Mouse (Mus musculus) MEL (cell line): ENCODE results near the gene Hcn3.

Source experiments
- CHD1 ChIP-seq: IDR thresholded peaks from 2 replicates; pipeline ENCODE4 v1.6.1; 2012; ENCODE audit warnings: low read depth, mild to moderate bottlenecking, inconsistent platforms, low read length, improper control_type of control experiment
- CTCF ChIP-seq, 3 experiments: IDR thresholded peaks in 2 of 3; conservative IDR thresholded peaks in 1 of 3; 2 replicates each; pipeline ENCODE4 v1.5.1; 2011 to 2012; ENCODE audit warnings: low read length in 3 of 3, low read depth in 2 of 3, mild to moderate bottlenecking in 2 of 3, improper control_type of control experiment in 1 of 3, inconsistent platforms in 1 of 3, mixed read lengths in 1 of 3, moderate library complexity in 1 of 3; ENCODE audit not compliant: control insufficient read depth in 1 of 3, insufficient read depth in 1 of 3, poor library complexity in 1 of 3, severe bottlenecking in 1 of 3
- ELF1 ChIP-seq: IDR thresholded peaks from 2 replicates; pipeline ENCODE4 v1.6.1; 2014; ENCODE audit warnings: low read depth, mild to moderate bottlenecking, inconsistent platforms, low read length, improper control_type of control experiment, moderate library complexity
- EP300 ChIP-seq, 2 experiments: IDR thresholded peaks; 2 replicates each; pipeline ENCODE4 v1.6.1; 2011; ENCODE audit warnings: improper control_type of control experiment in 2 of 2, low read length in 2 of 2, low read depth in 1 of 2, mild to moderate bottlenecking in 1 of 2
- ETS1 ChIP-seq: IDR thresholded peaks from 2 replicates; pipeline ENCODE4 v1.6.1; 2012; ENCODE audit warnings: low read depth, mild to moderate bottlenecking, inconsistent platforms, low read length, improper control_type of control experiment, moderate library complexity
- HCFC1 ChIP-seq: IDR thresholded peaks from 2 replicates; pipeline ENCODE4 v1.6.1; 2012; ENCODE audit warnings: low read depth, mild to moderate bottlenecking, inconsistent platforms, low read length, improper control_type of control experiment, moderate library complexity
- JUND ChIP-seq: IDR thresholded peaks from 2 replicates; pipeline ENCODE4 v1.6.1; 2011; ENCODE audit warnings: low read depth, mild to moderate bottlenecking, improper control_type of control experiment, low read length
- MAX ChIP-seq: IDR thresholded peaks from 2 replicates; pipeline ENCODE4 v1.6.1; 2011; ENCODE audit warnings: low read length, improper control_type of control experiment
- NELFE ChIP-seq: IDR thresholded peaks from 2 replicates; pipeline ENCODE4 v1.6.1; 2011; ENCODE audit warnings: low read depth, low read length, improper control_type of control experiment
- POLR2A ChIP-seq, 2 experiments: IDR thresholded peaks; 2 replicates each; pipeline ENCODE4 v1.6.1; 2011 to 2012; ENCODE audit warnings: low read length in 2 of 2, mild to moderate bottlenecking in 2 of 2, control low read depth in 1 of 2, improper control_type of control experiment in 1 of 2, low read depth in 1 of 2, moderate library complexity in 1 of 2; ENCODE audit not compliant: control insufficient read depth in 1 of 2, insufficient read depth in 1 of 2, poor library complexity in 1 of 2
- USF1 ChIP-seq: IDR thresholded peaks from 2 replicates; pipeline ENCODE4 v1.6.1; 2014; ENCODE audit warnings: low read depth, mild to moderate bottlenecking, inconsistent platforms, low read length, improper control_type of control experiment, moderate library complexity

- TF ChIP-seq USF1 (peak; percentile 48; the same call in 1 of the 2 replicates), POLR2A (IDR thresholded peaks at IDR 0.05; ENCODE audit: control insufficient read depth in 1 of 2, insufficient read depth in 1 of 2, low read depth in 1 of 2, low read length in 2 of 2, poor library complexity in 1 of 2) (peak; percentile 45 to 78; a peak in 2 of 4 replicates), NELFE (peak; percentile 56; the same call in 1 of the 2 replicates), CTCF (IDR thresholded peaks at IDR 0.05 in 2 of 3, conservative IDR thresholded peaks at IDR 0.05 in 1 of 3; ENCODE audit: control insufficient read depth in 1 of 3, insufficient read depth in 1 of 3, low read depth in 2 of 3, low read length in 3 of 3, poor library complexity in 1 of 3, severe bottlenecking in 1 of 3) (no peak), ELF1 (no peak; the same call in 1 of the 2 replicates), ETS1 (no peak), JUND (0 out of 2 replicates have a peak, but pooled peaks have one; percentile 61), CHD1 (peak; percentile 76; the same call in 1 of the 2 replicates), HCFC1 (peak; percentile 95), EP300 (IDR thresholded peaks at IDR 0.05; ENCODE audit: low read depth in 1 of 2, low read length in 2 of 2) (peak in 1 of 2 experiments; percentile 54; a peak in 2 of 4 replicates), MAX (peak; percentile 58; the same call in 1 of the 2 replicates)
These were observed 23.3 kb upstream of the Hcn3 start, which contains the start of gene Fam189b for GRCm38 (mm10) chr3:89183058-89183958.
